Mouse (Mus musculus) kidney, embryonic 15.5 days (tissue): ENCODE results near the gene Smc1b. TPM values are rescaled to one million over a fixed set of nuclear protein-coding genes. Genes with fewer than 3 reads are reported as not detected.

Experiments used
- ATAC-seq: fragments of 200-750 bp; cut with Nextera tagmentation; replicated peaks from 2 replicates; pipeline ENCODE4 v1.8.0; 2017; ENCODE audit warnings: moderate TSS enrichment; ENCODE audit not compliant: low FRiP score
- H3K27ac ChIP-seq: fragments of 300-500 bp; sonication (generic); 2 replicates; pipeline ENCODE4 v1.5.1; 2015; ENCODE audit warnings: mild to moderate bottlenecking, inconsistent platforms
- H3K27me3 ChIP-seq: fragments of 300-500 bp; sonication (generic); 2 replicates; pipeline ENCODE4 v1.6.1; 2015; ENCODE audit warnings: inconsistent platforms
- H3K36me3 ChIP-seq: fragments of 300-500 bp; sonication (generic); 2 replicates; pipeline ENCODE4 v1.6.1; 2015; ENCODE audit warnings: inconsistent platforms
- H3K4me1 ChIP-seq: fragments of 300-500 bp; sonication (generic); 2 replicates; pipeline ENCODE4 v1.6.1; 2015; ENCODE audit warnings: inconsistent platforms
- H3K4me2 ChIP-seq: fragments of 300-500 bp; sonication (generic); 2 replicates; pipeline ENCODE4 v1.6.1; 2015; ENCODE audit warnings: moderate library complexity, mild to moderate bottlenecking, inconsistent platforms
- H3K4me3 ChIP-seq: fragments of 300-500 bp; sonication (generic); replicated peaks from 2 replicates; pipeline ENCODE4 v1.5.1; 2015; ENCODE audit warnings: mild to moderate bottlenecking, inconsistent platforms
- H3K9ac ChIP-seq: fragments of 300-500 bp; sonication (generic); 2 replicates; pipeline ENCODE4 v1.6.1; 2015; ENCODE audit warnings: mild to moderate bottlenecking, inconsistent platforms
- H3K9me3 ChIP-seq: fragments of 300-500 bp; sonication (generic); replicated peaks from 2 replicates; pipeline ENCODE4 v1.6.1; 2016; ENCODE audit warnings: inconsistent platforms
- WGBS: fragments of 180-500 bp; shearing (Covaris S2); methylation state at CpG from one replicate; pipeline ENCODE4 v1.1.7; 2015; ENCODE audit warnings: mixed read lengths; 5-methylcytosine and 5-hydroxymethylcytosine counted together
- polyA plus RNA-seq: library from polyadenylated mRNA; unstranded; fragments of >200 nt; fragmentation: Nextera tagmentation; extraction: Ambion mirVana; gene quantifications from 2 replicates; pipeline ENCODE4 v1.2.1, GENCODE M21; 2015

The Smc1b gene
- polyA plus RNA-seq, 1 experiment from 2014 or later = 0.21 TPM

DNA sequence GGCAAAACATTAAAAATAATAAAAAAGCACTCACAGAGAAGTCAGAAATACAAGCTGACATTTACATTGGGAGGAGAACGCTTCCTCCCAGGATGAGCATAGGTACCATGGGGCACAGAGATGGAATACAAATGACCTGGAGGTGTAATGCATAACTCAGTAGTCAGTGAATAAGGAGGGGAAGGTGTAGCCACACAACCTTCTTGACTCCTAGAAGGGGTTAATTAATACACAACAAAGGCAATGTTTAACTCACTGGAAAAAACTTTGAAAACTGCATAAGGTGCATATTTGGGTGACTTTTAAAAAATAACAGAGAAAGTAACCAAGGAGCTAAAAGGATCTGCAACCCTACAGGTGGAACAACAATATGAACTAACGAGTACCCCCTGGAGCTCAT, 59.1 kb downstream of the Smc1b start:
- Histone ChIP-seq H3K9ac (no peak overlapping the region), H3K36me3 (no peaks in the 10 kb centered on the region), H3K9me3 (no peaks in the 10 kb centered on the region), H3K4me1 (no peaks in the 10 kb centered on the region), H3K27me3 (no peaks in the 10 kb centered on the region), H3K27ac (no peak overlapping the region), H3K4me2 (no peak overlapping the region), H3K4me3 (no peak overlapping the region)
- ATAC-seq = no peak
- WGBS = 91% methylated on average over 2 of the region's 2 CpGs

DNA sequence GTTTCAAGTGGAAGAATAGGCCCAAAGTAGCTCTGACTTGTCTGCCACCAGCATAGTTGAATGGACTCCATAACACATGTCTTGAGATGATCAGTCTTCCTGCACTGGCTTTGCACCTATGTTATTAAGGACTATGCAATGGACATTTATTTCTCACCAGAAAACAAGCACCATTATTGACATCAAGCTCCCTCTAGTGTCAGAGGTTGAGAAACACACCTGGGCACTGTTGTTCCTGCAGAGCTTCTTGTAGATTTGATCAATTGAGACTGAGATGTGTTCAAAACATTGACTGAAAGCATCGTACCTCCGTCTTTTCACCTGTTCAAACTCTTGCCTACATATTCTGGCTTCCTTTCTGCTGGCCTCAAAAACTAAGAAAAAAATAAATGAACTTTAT, 61.2 kb downstream of the Smc1b start:
- H3K4me2 ChIP-seq = no peak overlapping the region
- no peaks in the 10 kb centered on the region for H3K36me3 ChIP-seq
- no peaks in the 10 kb centered on the region for H3K4me1 ChIP-seq
- WGBS = 35% methylated on average over 2 of the region's 2 CpGs
- H3K27ac ChIP-seq = no peak overlapping the region
- H3K4me3 ChIP-seq = no peak overlapping the region
- no peaks in the 10 kb centered on the region for H3K27me3 ChIP-seq
- no peak for ATAC-seq
- no peak overlapping the region for H3K9ac ChIP-seq
- no peaks in the 10 kb centered on the region for H3K9me3 ChIP-seq

DNA sequence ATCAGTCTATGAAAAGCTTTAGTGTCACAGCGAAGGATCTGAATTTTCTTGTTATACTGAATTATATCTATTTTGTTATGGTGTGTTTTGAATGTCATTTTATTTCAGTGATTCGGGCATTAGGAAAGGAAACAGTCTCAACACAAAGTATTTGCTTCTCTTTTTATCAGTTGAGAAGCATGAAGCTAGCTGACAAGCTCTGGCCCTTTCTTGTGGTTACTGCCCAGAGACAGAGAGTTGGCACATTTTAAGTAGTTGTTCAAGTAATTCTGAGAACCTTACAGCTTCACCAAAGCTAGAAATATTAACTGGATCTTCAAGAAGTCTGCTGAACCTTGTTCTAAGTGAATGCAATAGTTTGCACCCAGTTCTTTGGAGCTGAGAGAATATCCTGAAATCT, 68.3 kb downstream of the Smc1b start:
- ATAC-seq = no peak
- Histone ChIP-seq H3K4me2 (no peak overlapping the region), H3K9me3 (no peaks in the 10 kb centered on the region), H3K4me1 (no peaks in the 10 kb centered on the region), H3K27ac (no peak overlapping the region), H3K9ac (no peak overlapping the region), H3K36me3 (peaks cover 36% of the 10 kb centered on the region), H3K4me3 (no peak overlapping the region), H3K27me3 (no peaks in the 10 kb centered on the region)
- 94% methylated on average over 2 of the region's 2 CpGs for WGBS

DNA sequence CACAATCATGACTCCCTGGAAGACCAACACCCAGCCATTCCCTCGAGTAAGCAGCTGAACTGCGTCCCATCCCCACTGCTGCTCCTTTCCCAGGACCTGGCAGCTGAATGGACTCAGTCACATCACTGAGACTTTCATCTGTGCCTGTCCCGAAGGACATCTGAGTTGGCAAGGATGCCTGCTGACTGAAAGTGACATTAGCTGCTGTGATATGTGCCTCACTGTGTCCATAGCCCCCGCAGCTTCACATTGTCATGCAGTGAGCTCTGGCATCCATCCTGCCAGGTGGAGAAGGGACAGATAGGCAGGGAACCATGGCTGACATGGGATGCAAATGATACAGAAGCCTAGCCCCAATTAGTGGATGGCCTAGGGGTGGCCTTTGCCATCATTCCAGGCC, 76.6 kb downstream of the Smc1b start:
- H3K4me1 ChIP-seq = no peaks in the 10 kb centered on the region
- H3K27me3 ChIP-seq = no peaks in the 10 kb centered on the region
- no peaks in the 10 kb centered on the region for H3K9me3 ChIP-seq
- WGBS = 83% methylated on average over 4 of the region's 4 CpGs
- H3K4me3 ChIP-seq = no peak overlapping the region
- H3K36me3 ChIP-seq = peaks cover 58% of the 10 kb centered on the region
- no peak overlapping the region for H3K27ac ChIP-seq
- no peak overlapping the region for H3K9ac ChIP-seq
- ATAC-seq = no peak
- no peak overlapping the region for H3K4me2 ChIP-seq

DNA sequence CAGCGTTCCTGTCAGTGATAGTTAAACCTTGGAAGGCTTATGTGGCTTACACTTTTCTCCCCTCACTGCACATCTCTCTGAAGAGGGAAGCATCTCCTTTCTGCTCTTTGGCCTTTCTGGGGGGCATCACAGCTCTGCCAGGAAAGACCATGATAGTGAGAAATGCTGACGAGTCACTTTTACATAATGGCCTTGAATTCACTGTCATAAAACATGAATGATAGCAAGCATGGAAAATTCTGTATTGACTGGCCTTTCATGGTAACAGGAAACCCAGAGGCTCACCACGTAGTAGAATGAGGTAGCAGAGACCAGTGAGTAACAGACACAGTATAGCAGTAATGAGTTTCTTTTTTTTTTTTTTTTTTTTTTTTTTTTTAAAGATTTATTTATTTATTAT, 77.7 kb downstream of the Smc1b start:
- no peak overlapping the region for H3K9ac ChIP-seq
- no peak overlapping the region for H3K27ac ChIP-seq
- WGBS = 91% methylated on average over 3 of the region's 3 CpGs

DNA sequence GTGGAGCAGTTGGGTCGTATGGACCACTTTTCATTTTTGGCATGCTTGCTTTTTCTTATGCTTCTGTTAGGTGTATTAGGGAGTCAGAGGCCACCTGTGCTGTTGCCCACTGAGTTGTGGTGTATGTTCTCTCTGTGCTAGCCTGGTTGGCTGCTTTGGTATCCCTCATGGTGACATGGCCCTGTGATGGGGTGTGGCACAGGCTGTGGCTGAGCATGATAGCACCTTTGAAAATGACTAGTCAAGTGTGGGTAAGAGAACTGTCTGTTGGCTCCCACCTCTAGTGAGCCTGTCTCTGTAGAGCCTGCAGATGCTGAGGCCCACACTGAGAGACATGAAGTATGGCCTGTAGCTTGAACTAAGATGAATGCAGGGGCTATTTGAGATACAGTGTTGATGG, 82.0 kb downstream of the Smc1b start:
- WGBS = 85% methylated on average over 1 of the region's 1 CpGs

More for the DNA sequence above, 77.7 kb downstream of the Smc1b start:
- no peak for ATAC-seq
- Histone ChIP-seq H3K27me3 (no peaks in the 10 kb centered on the region), H3K9me3 (no peaks in the 10 kb centered on the region), H3K36me3 (peaks cover 58% of the 10 kb centered on the region), H3K4me1 (no peaks in the 10 kb centered on the region), H3K4me2 (no peak overlapping the region), H3K4me3 (no peak overlapping the region)

DNA sequence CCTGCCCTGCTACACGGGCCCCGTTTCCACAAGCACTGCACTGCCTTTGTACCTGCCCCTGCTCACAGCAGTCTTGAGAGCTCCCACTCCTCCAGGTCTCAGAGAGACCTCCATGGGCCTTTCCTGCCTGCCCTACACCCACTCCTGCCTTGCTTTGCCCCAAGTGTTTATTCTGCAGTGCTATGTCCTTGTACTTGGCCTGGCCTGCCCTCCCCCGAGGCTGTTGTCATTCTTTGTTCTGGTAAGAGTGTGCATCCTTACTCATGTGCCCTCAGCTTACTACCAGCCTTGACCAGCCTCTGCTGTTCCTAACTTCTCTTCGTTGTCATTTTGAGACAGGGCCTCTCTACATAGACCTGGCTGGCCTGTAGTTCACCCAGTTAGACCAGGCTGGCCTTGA, 83.9 kb downstream of the Smc1b start:
- no peak overlapping the region for H3K4me3 ChIP-seq
- H3K36me3 ChIP-seq = peaks cover 70% of the 10 kb centered on the region
- H3K9ac ChIP-seq = no peak overlapping the region
- no peaks in the 10 kb centered on the region for H3K9me3 ChIP-seq
- 84% methylated on average over 4 of the region's 4 CpGs for WGBS
- ATAC-seq = no peak
- H3K4me2 ChIP-seq = no peak overlapping the region
- H3K27me3 ChIP-seq = no peaks in the 10 kb centered on the region
- no peak overlapping the region for H3K27ac ChIP-seq
- peaks cover 8% of the 10 kb centered on the region; the same call in 1 of the 2 replicates for H3K4me1 ChIP-seq

More for the DNA sequence above, 82.0 kb downstream of the Smc1b start:
- Histone ChIP-seq H3K9ac (no peak overlapping the region), H3K4me2 (no peak overlapping the region), H3K9me3 (no peaks in the 10 kb centered on the region), H3K27me3 (no peaks in the 10 kb centered on the region), H3K36me3 (peaks cover 82% of the 10 kb centered on the region), H3K27ac (no peak overlapping the region), H3K4me3 (no peak overlapping the region), H3K4me1 (no peaks in the 10 kb centered on the region)
- no peak for ATAC-seq

DNA sequence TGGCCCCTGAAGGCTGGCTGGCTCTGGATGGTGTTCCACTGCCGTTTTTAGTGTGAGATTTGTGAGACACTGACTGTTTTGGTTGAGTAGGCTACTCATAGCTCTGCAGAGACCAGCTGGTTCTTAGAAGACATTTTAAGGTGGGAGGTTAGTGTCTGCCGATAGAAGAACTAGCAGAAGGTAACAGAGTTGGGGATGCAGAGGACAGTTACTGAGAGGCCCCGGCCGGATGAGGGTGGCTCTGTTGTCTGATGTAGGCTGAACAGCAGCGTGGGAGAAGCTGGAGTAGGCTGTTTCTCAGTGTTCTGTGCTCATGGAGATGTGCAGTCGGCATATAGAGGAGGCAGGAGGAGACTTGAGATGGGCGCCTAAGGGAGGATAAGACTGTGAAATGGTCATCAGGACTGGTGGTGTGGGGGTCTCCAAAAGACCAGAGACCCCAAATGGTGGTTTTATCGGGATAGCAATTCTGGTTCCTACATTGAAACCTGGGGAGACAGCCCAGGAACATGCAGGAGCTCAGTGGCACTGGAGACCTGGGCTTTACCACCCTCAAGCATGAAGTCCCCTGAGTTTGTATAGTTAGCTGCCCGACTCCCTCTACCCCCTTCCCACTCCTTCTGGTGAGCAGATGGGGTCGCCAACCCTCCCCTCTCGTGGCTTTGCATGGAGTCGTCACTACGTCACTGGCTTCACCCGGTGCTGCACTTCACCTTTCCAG, 85.4 kb downstream of the Smc1b start:
- no peak for ATAC-seq

DNA sequence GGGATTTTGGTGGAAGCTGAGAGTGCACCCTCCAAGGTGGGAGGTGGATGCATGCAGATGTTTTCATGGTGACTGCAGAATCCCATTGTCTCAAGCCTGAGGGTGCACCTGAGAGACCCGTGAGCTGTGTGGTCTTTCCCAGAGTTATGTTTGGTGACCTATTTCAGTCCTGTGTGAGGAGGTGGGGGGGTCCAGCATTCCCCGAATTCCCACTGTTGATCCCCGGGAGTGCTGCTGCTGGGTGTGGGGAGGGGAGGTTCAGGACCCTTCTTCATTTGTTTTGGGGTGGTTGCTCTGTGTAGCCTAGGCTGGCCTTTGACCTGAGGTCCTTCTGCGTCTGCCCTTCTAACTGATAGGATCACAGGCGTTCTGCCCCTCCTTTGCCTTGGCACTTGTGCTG, 88.0 kb downstream of the Smc1b start:
- 74% methylated on average over 5 of the region's 5 CpGs for WGBS
- Histone ChIP-seq H3K36me3 (peaks cover 30% of the 10 kb centered on the region), H3K9ac (no peak overlapping the region), H3K4me1 (peaks cover 24% of the 10 kb centered on the region), H3K4me3 (no peak overlapping the region), H3K27me3 (no peaks in the 10 kb centered on the region), H3K4me2 (no peak overlapping the region), H3K27ac (no peak overlapping the region), H3K9me3 (no peaks in the 10 kb centered on the region)
- no peak for ATAC-seq

More for the DNA sequence above, 85.4 kb downstream of the Smc1b start:
- 91% methylated on average over 14 of the region's 14 CpGs for WGBS
- Histone ChIP-seq H3K4me2 (no peak overlapping the region), H3K4me3 (no peak overlapping the region), H3K27me3 (no peaks in the 10 kb centered on the region), H3K27ac (no peak overlapping the region), H3K4me1 (peaks cover 21% of the 10 kb centered on the region), H3K36me3 (peaks cover 56% of the 10 kb centered on the region), H3K9ac (no peak overlapping the region), H3K9me3 (no peaks in the 10 kb centered on the region)

DNA sequence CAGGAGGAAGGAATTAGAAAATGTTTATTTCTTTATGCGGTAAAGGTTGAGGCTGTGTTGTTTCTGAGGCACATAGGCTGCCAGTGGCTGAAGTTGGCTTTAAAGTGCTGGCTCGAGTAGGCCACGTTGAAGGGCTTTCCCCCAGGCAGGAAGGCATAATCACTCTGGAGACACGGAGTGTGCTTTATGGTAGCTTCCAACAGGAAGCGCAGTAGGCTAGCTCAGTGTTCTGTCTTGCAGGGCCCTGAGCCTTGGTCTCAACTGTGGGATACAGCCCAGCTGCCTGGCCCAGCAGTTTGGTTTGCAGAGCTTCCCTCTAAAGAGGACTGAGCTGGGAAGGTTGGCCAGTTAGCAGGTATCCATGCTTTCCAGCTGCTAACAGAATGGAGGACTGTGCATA, 88.6 kb downstream of the Smc1b start:
- H3K9ac ChIP-seq = no peak overlapping the region
- peak overlapping the region; percentile 80 for H3K27ac ChIP-seq
- 42% methylated on average over 5 of the region's 5 CpGs for WGBS
- H3K9me3 ChIP-seq = no peaks in the 10 kb centered on the region
- no peak overlapping the region for H3K4me2 ChIP-seq
- peaks cover 24% of the 10 kb centered on the region for H3K36me3 ChIP-seq
- no peaks in the 10 kb centered on the region for H3K27me3 ChIP-seq
- no peak for ATAC-seq
- H3K4me1 ChIP-seq = peaks cover 29% of the 10 kb centered on the region
- H3K4me3 ChIP-seq = no peak overlapping the region

DNA sequence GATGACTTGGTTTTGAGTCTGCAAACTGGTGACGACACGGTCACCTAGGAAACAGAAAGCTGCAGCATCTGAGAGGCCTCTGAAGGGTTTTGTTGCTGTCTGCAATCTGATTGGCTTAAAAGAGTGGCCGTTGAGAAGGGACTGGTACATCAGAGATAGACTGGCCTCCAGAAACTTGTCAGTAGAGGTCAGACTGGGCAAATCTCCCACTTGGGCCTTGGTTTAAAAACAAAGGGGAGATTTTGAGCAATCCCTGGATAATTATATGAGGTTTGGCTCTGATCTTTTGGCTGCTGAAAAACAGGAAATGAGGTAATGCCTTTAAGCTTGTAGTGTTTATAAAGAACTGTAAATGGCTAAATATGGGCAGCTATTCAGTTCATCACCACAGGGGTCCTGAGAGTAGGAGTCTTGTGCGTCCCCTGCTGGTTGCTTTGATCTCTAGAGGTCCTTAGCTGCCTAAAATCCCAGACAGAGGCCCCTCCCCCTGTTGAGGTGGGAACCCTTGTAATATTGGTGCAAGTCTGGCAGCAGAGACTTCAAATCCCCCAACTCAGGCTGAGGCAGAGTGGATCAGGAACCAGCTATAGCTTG, 89.3 kb downstream of the Smc1b start:
- Histone ChIP-seq H3K27ac (peak overlapping the region; percentile 80), H3K9ac (no peak overlapping the region), H3K4me2 (no peak overlapping the region), H3K4me1 (peaks cover 35% of the 10 kb centered on the region), H3K36me3 (peaks cover 19% of the 10 kb centered on the region), H3K4me3 (no peak overlapping the region), H3K9me3 (no peaks in the 10 kb centered on the region), H3K27me3 (no peaks in the 10 kb centered on the region)
- 19% methylated on average over 4 of the region's 4 CpGs for WGBS
- ATAC-seq = peak; percentile 66

DNA sequence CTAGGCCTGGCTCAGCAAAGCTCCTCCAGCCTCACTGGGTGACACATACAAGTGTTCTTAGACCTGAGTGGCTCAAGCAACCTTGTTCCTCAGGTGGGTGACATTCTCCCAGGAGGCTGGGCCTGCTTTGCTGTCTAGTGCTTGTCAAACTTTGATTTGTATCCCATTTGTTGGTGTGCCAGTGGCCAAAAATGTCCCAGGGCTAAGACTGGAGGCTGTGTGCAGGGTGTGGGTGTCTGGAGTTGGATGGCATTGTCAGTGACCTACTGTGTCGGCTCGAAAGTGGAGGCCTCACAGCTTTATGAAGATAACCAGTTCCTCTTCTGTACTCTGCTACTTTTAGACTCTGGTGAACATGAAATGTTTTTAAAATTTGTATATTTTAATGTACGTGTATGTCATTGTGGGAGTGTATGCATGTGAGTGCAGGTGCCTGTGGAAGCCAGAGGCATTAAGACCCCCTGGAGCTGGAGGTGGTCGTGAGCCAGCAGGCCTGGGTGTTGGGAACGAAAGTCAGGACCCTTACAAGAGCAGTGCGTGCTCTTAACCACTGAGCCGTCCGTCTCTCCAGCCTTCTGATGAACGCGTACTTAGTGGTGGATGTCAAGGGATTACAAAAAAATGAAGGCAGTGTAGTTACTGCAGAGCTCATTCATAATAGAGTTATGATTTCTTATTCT, 90.1 kb downstream of the Smc1b start:
- no peak for ATAC-seq
- WGBS = 85% methylated on average over 10 of the region's 10 CpGs
- Histone ChIP-seq H3K9me3 (no peaks in the 10 kb centered on the region), H3K27me3 (no peaks in the 10 kb centered on the region), H3K36me3 (peaks cover 14% of the 10 kb centered on the region), H3K27ac (peak overlapping the region; percentile 80), H3K9ac (no peak overlapping the region), H3K4me2 (no peak overlapping the region), H3K4me1 (peaks cover 38% of the 10 kb centered on the region), H3K4me3 (no peak overlapping the region)
